Mouse (Mus musculus) E14TG2a.4 (cell line): ENCODE measurements around the gene Cpt1c.

ENCODE experiments used
- H3K27me3 ChIP-seq: 2 replicates; pipeline ENCODE4 v1.6.1; 2014; ENCODE audit warnings: low read length, control low read depth; ENCODE audit not compliant: insufficient read depth
- H3K36me3 ChIP-seq: 2 replicates; pipeline ENCODE4 v1.6.1; 2014; ENCODE audit warnings: low read length, control low read depth; ENCODE audit not compliant: insufficient read depth
- H3K4me1 ChIP-seq: replicated peaks from 2 replicates; pipeline ENCODE4 v1.6.1; 2014; ENCODE audit warnings: low read depth, low read length, control low read depth
- H3K4me3 ChIP-seq: replicated peaks from 2 replicates; pipeline ENCODE4 v1.5.1; 2014; ENCODE audit warnings: mild to moderate bottlenecking, low read length
- H3K9me3 ChIP-seq: 2 replicates; pipeline ENCODE4 v1.6.1; 2014; ENCODE audit warnings: low read length, control low read depth
- CTCF ChIP-seq: conservative IDR thresholded peaks from 2 replicates; pipeline ENCODE4 v1.5.1; 2014; ENCODE audit warnings: low read length
- NANOG ChIP-seq: IDR thresholded peaks from 2 replicates; pipeline ENCODE4 v1.6.1; 2014; ENCODE audit warnings: borderline replicate concordance, low read length, mixed read lengths
- POU5F1 ChIP-seq: IDR thresholded peaks from 2 replicates; pipeline ENCODE4 v1.6.1; 2014; ENCODE audit warnings: low read length, borderline replicate concordance

The Cpt1c gene

GRCm38 (mm10) chr7:44986879-44987718 is 12.4 kb upstream of the Cpt1c start:
- H3K4me3 ChIP-seq: peak overlapping the region; percentile 85
- H3K36me3 ChIP-seq: peaks cover 70% of the 10 kb centered on the region
- TF ChIP-seq POU5F1 (no peak), CTCF (no peak)
- H3K9me3 ChIP-seq: no peaks in the 10 kb centered on the region
- H3K4me1 ChIP-seq: peaks cover 62% of the 10 kb centered on the region
- no peaks in the 10 kb centered on the region for H3K27me3 ChIP-seq

DNA sequence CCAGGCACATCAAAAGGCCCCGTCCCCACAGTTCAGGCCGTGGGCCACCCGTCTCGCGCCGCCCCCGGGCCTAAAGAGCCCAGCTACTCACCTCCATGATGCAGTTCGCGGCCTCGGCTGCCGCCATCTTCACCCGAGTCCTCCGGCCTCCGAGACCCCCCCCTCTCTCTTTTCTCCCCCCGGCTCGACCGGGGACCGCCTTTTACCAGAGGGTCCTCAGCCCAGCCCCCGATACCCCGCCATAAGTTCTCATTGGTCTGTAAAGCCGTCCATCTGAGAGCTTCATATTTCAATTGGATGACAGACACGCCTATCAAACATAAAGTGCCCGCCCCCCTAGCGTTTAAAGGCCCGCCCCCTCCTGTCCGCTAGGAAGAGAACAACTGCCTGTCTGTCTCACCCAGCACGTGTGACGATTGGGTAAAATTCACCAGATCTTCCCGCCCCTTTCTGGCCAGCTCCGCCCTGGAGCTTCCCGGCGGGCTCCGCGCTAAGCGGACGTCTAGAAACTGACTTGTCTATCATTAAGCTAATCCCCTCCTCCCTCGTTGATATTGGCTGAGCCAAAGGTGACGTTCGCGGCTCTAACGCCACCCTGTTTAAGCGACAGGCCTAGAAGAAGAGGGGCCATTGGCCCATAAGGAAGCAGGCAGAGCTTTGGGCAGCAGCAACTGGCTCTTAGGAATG is 11.7 kb upstream of the Cpt1c start, which contains the start of gene Prmt1:
Prmt1 (minus strand) TSS at position 377 of the 687 bp plus-strand sequence.
- Histone ChIP-seq H3K36me3 (peaks cover 70% of the 10 kb centered on the region), H3K4me1 (peaks cover 69% of the 10 kb centered on the region), H3K9me3 (no peaks in the 10 kb centered on the region), H3K4me3 (peak within 1 kb of the TSS; percentile 99), H3K27me3 (no peaks in the 10 kb centered on the region)
- TF ChIP-seq CTCF (no peak), POU5F1 (no peak), NANOG (no peak)

GRCm38 (mm10) chr7:44985595-44986191 is 11.0 kb upstream of the Cpt1c start:
- Histone ChIP-seq H3K4me3 (peak overlapping the region; percentile 99), H3K4me1 (peaks cover 73% of the 10 kb centered on the region), H3K27me3 (no peaks in the 10 kb centered on the region), H3K9me3 (no peaks in the 10 kb centered on the region), H3K36me3 (peaks cover 70% of the 10 kb centered on the region)
- TF ChIP-seq CTCF (0 out of 2 replicates have a peak, but pooled peaks have one; percentile 15), POU5F1 (no peak)

DNA sequence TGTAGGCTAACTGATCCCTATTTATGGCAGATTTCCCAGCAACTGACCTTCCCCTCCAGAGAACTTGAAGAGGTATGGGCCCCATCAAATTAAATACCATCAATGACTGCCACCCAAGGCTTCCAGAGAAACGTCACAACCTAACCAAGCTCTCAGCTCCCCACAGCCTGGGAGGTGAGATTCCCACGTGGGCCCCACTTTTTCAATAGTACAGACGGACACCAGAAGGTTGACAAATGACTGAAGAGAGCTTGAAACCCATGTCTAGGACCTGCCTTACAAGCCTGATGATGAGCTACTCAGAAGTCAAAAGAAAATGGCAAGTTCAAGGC is 10.1 kb upstream of the Cpt1c start:
- H3K9me3 ChIP-seq: no peaks in the 10 kb centered on the region
- H3K27me3 ChIP-seq: no peaks in the 10 kb centered on the region
- H3K4me3 ChIP-seq: peak overlapping the region; percentile 99
- peaks cover 75% of the 10 kb centered on the region for H3K4me1 ChIP-seq
- H3K36me3 ChIP-seq: peaks cover 70% of the 10 kb centered on the region
- TF ChIP-seq NANOG: no peak
- no peak for TF ChIP-seq CTCF
- TF ChIP-seq POU5F1: no peak

DNA sequence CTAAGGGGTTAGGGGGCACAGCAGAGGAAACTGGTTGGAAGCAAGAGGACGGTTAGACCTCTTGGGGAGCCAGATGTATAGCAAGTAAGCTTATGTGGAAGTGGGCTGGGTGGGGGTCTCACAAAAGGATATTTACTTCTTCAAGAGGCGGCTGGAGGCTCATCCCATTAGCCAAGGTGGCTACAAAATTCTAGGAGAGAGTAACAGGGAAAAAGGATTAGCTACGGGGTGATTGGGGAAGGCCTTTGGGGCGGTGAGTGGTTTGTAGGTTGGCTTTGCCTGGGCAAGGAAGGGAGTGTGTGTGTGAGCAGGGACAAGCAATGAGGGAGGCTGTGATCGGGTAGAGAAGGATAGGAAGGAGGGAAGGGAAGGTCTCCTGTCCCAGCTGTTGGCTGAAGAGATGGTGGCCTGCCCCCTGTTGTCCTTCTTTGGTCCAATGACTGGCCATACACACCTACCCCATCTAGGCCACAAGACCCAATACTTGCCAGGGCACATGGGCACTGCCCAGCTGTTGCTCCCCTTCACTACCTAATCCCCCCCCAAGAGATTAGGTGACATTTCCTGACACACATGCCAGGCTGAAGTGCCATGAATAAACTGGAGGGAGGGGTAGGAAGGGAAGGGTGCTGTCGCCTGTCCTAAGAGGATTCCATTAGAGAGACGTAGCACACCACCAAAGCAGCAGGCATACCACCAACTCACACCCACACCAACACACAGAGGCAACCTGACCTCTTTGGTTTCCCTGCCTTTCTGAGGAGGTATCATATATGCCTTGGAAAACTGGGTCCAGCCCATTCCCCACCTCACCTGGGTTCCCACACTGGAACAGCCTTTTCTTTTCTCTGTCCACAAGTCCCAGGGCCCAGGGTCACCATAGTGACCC is 9.5 kb upstream of the Cpt1c start:
- Histone ChIP-seq H3K4me1 (peaks cover 75% of the 10 kb centered on the region), H3K36me3 (peaks cover 70% of the 10 kb centered on the region), H3K9me3 (no peaks in the 10 kb centered on the region), H3K4me3 (peak overlapping the region; percentile 99), H3K27me3 (no peaks in the 10 kb centered on the region)
- no peak for TF ChIP-seq NANOG
- TF ChIP-seq POU5F1: no peak
- no peak for TF ChIP-seq CTCF

- Histone ChIP-seq H3K4me3 (peak overlapping the region; percentile 99), H3K36me3 (peaks cover 71% of the 10 kb centered on the region), H3K4me1 (peaks cover 75% of the 10 kb centered on the region), H3K9me3 (no peaks in the 10 kb centered on the region), H3K27me3 (no peaks in the 10 kb centered on the region)
- no peak for TF ChIP-seq POU5F1
- peak; percentile 99 for TF ChIP-seq CTCF
These were observed 8.4 kb upstream of the Cpt1c start for GRCm38 (mm10) chr7:44983085-44983484.

GRCm38 (mm10) chr7:44981539-44981938 is 6.9 kb upstream of the Cpt1c start:
- Histone ChIP-seq H3K4me3 (peak overlapping the region; percentile 10; the same call in 1 of the 2 replicates), H3K27me3 (no peaks in the 10 kb centered on the region), H3K9me3 (no peaks in the 10 kb centered on the region), H3K4me1 (peaks cover 82% of the 10 kb centered on the region), H3K36me3 (peaks cover 84% of the 10 kb centered on the region)
- no peak for TF ChIP-seq NANOG
- no peak for TF ChIP-seq POU5F1
- no peak for TF ChIP-seq CTCF

GRCm38 (mm10) chr7:44978300-44978699 is 3.6 kb upstream of the Cpt1c start:
- H3K27me3 ChIP-seq: no peaks in the 10 kb centered on the region
- H3K4me3 ChIP-seq: no peak overlapping the region
- H3K4me1 ChIP-seq: peaks cover 86% of the 10 kb centered on the region
- no peaks in the 10 kb centered on the region for H3K9me3 ChIP-seq
- TF ChIP-seq POU5F1 (no peak), NANOG (no peak), CTCF (no peak)
- H3K36me3 ChIP-seq: peaks cover 80% of the 10 kb centered on the region
